Mouse (Mus musculus) bone marrow, adult 2 months (tissue): ENCODE measurements around the gene Tle6.

Experiments used
- CTCF ChIP-seq: fragments of 200-500 bp; IDR thresholded peaks from 2 replicates; pipeline ENCODE4 v1.5.1; 2011; ENCODE audit warnings: low read length, control low read depth; ENCODE audit not compliant: control insufficient read depth, insufficient read depth
- POLR2A ChIP-seq: fragments of 200-500 bp; IDR thresholded peaks from 2 replicates; pipeline ENCODE4 v1.6.1; 2011; ENCODE audit warnings: low read depth, mild to moderate bottlenecking, control low read depth, low read length, borderline replicate concordance; ENCODE audit not compliant: control insufficient read depth

GRCm38 (mm10) chr10:81572975-81573374, 27.9 kb downstream of the Tle6 start:
- TF ChIP-seq POLR2A (no peak), CTCF (no peak)
